ENCODE assay signal across 15 mouse cellular contexts in genomic region chr11:84324032-84324752, GRCm38 (mm10).
DNase-seq lines count a peak whose midpoint lies in the region; ATAC-seq and TF ChIP-seq lines count a peak whose summit lies in the region.
"Had no signal": no experiment of that assay in that cellular context is flagged by ENCODE, and none has a peak within 500 bp of the region (broad histone marks: within the 10 kb centered on the region; RNA-seq: fewer than 3 reads in every experiment).

No protein-coding gene starts in this region.

- no peaks in the 10 kb centered on the region for H3K27me3 ChIP-seq in midbrain, embryonic 12.5 days
- H3K27me3 ChIP-seq: embryonic facial prominence, embryonic 15.5 days; kidney, embryonic 15.5 days; megakaryocyte, embryonic 14.5 days had no signal

- no peak for ATAC-seq in midbrain, embryonic 12.5 days (ENCODE audit: low FRiP score, low read depth)
- no peak for ATAC-seq in CD4-positive, CD25-positive, alpha-beta regulatory T cell, adult 4 months
- ATAC-seq: activated CD4-positive, CD25-positive, alpha-beta regulatory T cell, adult 4 months; liver, postnatal 0 days had no signal

- DNase-seq in layer of hippocampus, adult 2 months (ENCODE audit: low spot score in 2 of 2): no peak
- no peak for DNase-seq in layer of hippocampus, adult 9-10 months (ENCODE audit: low spot score)
- DNase-seq in urinary bladder, postnatal 14 days (ENCODE audit: low spot score): peak; percentile 18
- DNase-seq in urinary bladder, adult 2 months (ENCODE audit: low spot score): no peak
- DNase-seq in embryo, embryonic 11 days: no peak
- DNase-seq in lung, postnatal 4 days: no peak
- DNase-seq: cerebellum, adult 9-10 months; heart, postnatal 4 days; liver, postnatal 0 days had no signal

- 53% methylated on average over 7 of the region's 7 CpGs for WGBS in midbrain, embryonic 12.5 days

- no peak overlapping the region for H3K9ac ChIP-seq in midbrain, embryonic 12.5 days (replicated peaks)
- H3K9ac ChIP-seq: embryonic facial prominence, embryonic 15.5 days; kidney, embryonic 15.5 days; liver, postnatal 0 days had no signal

- H3K4me1 ChIP-seq in midbrain, embryonic 12.5 days: peaks cover 6% of the 10 kb centered on the region
- H3K4me1 ChIP-seq: embryonic facial prominence, embryonic 15.5 days; kidney, embryonic 15.5 days; megakaryocyte, embryonic 14.5 days had no signal

- no peak overlapping the region for H3K4me2 ChIP-seq in midbrain, embryonic 12.5 days (replicated peaks)
- H3K4me2 ChIP-seq: embryonic facial prominence, embryonic 15.5 days; kidney, embryonic 15.5 days had no signal

- no peak for TF ChIP-seq CTCF in layer of hippocampus, adult 2 months (conservative IDR thresholded peaks at IDR 0.05)

- H3K27ac ChIP-seq in layer of hippocampus, adult 2 months: peak overlapping the region; percentile 53; the same call in 1 of the 2 replicates
- H3K27ac ChIP-seq in midbrain, embryonic 12.5 days (replicated peaks): peak overlapping the region; percentile 69
- H3K27ac ChIP-seq: embryonic facial prominence, embryonic 15.5 days; kidney, embryonic 15.5 days had no signal

- H3K9me3 ChIP-seq in midbrain, embryonic 12.5 days: no peaks in the 10 kb centered on the region
- H3K9me3 ChIP-seq: embryonic facial prominence, embryonic 15.5 days; kidney, embryonic 15.5 days; megakaryocyte, embryonic 14.5 days had no signal

- H3K36me3 ChIP-seq in midbrain, embryonic 12.5 days: 0 out of 2 replicates have a peak, but pooled peaks cover 8% of the 10 kb centered on the region

- no peak overlapping the region for H3K4me3 ChIP-seq in layer of hippocampus, adult 2 months
- no peak overlapping the region for H3K4me3 ChIP-seq in midbrain, embryonic 12.5 days
- H3K4me3 ChIP-seq: embryonic facial prominence, embryonic 15.5 days; kidney, embryonic 15.5 days; megakaryocyte, embryonic 14.5 days had no signal
